Mouse (Mus musculus) heart, adult 2 months (tissue): Measurements from ENCODE around the gene Sorcs2.

Experiments used
- CTCF ChIP-seq: fragments of 200-600 bp; IDR thresholded peaks from 2 replicates; pipeline ENCODE4 v1.8.1; 2022; ENCODE audit warnings: antibody characterized with exemption, mild to moderate bottlenecking, moderate library complexity
- EP300 ChIP-seq: fragments of 200-500 bp; IDR thresholded peaks from 2 replicates; pipeline ENCODE4 v1.6.1; 2011; ENCODE audit warnings: low read depth, low read length, control low read depth; ENCODE audit not compliant: insufficient read depth
- POLR2A ChIP-seq: fragments of 200-500 bp; IDR thresholded peaks from 2 replicates; pipeline ENCODE4 v1.6.1; 2011; ENCODE audit warnings: mild to moderate bottlenecking, low read depth, low read length, control low read depth; ENCODE audit not compliant: insufficient read depth

DNA sequence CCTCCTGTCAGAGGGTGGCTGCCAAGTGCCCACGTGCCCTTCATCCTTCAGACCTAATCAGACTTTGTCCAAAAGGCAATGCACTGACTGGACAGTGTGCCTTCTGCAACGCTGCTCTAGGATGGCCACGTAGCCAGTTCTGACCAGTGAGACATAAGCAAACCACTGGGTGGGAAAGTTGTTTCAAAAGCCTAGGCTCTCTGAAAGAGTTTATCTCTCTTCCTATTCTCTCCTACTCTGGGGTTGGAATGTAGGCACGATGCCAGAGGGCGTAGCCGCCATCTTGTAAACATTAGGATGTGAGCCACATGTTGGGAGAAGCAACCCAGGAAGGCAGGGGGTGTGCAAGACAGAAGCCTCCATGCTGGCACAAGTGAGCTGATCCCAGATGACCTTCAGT is 44.3 kb downstream of the Sorcs2 start:
- TF ChIP-seq CTCF (no peak), POLR2A (no peak), EP300 (no peak)
